ENCODE assay signal across 8 mouse cellular contexts in genomic region chr13:64161916-64162611, GRCm38 (mm10). TPM values are rescaled to one million over a fixed set of nuclear protein-coding genes. Genes with fewer than 3 reads are reported as not detected.
DNase-seq lines count a peak whose midpoint lies in the region; ATAC-seq and TF ChIP-seq lines count a peak whose summit lies in the region.

No protein-coding gene starts in this region.

- peaks cover 11% of the 10 kb centered on the region for H3K79me3 ChIP-seq in C2C12 (ENCODE audit: low read depth)

- no peak; the same call in 1 of the 2 replicates for TF ChIP-seq CTCF in heart, adult 2 months (IDR thresholded peaks at IDR 0.05)
- no peak for TF ChIP-seq CTCF in C2C12 (IDR thresholded peaks at IDR 0.05; ENCODE audit: control insufficient read depth, insufficient read depth, insufficient read length)
- TF ChIP-seq CTCF in liver, embryonic 14.5 days (IDR thresholded peaks at IDR 0.05; ENCODE audit: low read depth) = no peak

- H3K4me1 ChIP-seq in heart, adult 2 months (ENCODE audit: control insufficient read depth, insufficient read depth, low read length) = peaks cover 1% of the 10 kb centered on the region
- peaks cover 24% of the 10 kb centered on the region for H3K4me1 ChIP-seq in embryonic facial prominence, embryonic 10.5 days
- peaks cover 19% of the 10 kb centered on the region for H3K4me1 ChIP-seq in heart, embryonic 16.5 days (ENCODE audit: control insufficient read depth, insufficient read depth, low read length)
- H3K4me1 ChIP-seq in liver, embryonic 14.5 days (replicated peaks; ENCODE audit: control insufficient read depth in 2 of 2, insufficient read depth in 2 of 2, low read length in 1 of 2) = peaks cover 5 to 13% of the 10 kb centered on the region in 2 experiments; a peak in 3 of 4 replicates

- H3K9me3 ChIP-seq in embryonic facial prominence, embryonic 10.5 days = peaks cover 4% of the 10 kb centered on the region; the same call in 1 of the 2 replicates
- no peaks in the 10 kb centered on the region; the same call in 1 of the 2 replicates for H3K9me3 ChIP-seq in heart, embryonic 16.5 days (replicated peaks; ENCODE audit: control insufficient read depth, low read length)
- H3K9me3 ChIP-seq in liver, embryonic 14.5 days (ENCODE audit: control insufficient read depth, low read length) = no peaks in the 10 kb centered on the region

- H3K79me2 ChIP-seq in heart, adult 2 months (replicated peaks; ENCODE audit: control insufficient read depth, insufficient read depth, low read length) = no peaks in the 10 kb centered on the region
- peaks cover 24% of the 10 kb centered on the region for H3K79me2 ChIP-seq in C2C12 (ENCODE audit: control insufficient read depth, insufficient read depth)

- peak overlapping the region; percentile 78 for H3K27ac ChIP-seq in heart, adult 2 months
- peak overlapping the region; percentile 87 for H3K27ac ChIP-seq in embryonic facial prominence, embryonic 10.5 days (replicated peaks)
- H3K27ac ChIP-seq in heart, embryonic 16.5 days (ENCODE audit: low read length) = peak overlapping the region; percentile 89
- H3K27ac ChIP-seq in liver, embryonic 14.5 days = no peak overlapping the region

- intact Hi-C loops in heart, adult 2 months (cut with DNase I) = loop anchor here (1.0 to 10.0 kb wide), 4 partner anchors 9 to 597 kb away; partner anchors contain the start of genes Cdk20 and Zfp367

- H3K4me3 ChIP-seq in heart, adult 2 months = peak overlapping the region; percentile 86
- peak overlapping the region; percentile 63 for H3K4me3 ChIP-seq in C2C12 (ENCODE audit: insufficient read depth, poor library complexity, severe bottlenecking)
- peak overlapping the region; percentile 85 for H3K4me3 ChIP-seq in embryonic facial prominence, embryonic 10.5 days
- H3K4me3 ChIP-seq in heart, embryonic 16.5 days (ENCODE audit: low read length) = peak overlapping the region; percentile 79
- H3K4me3 ChIP-seq in liver, embryonic 14.5 days (ENCODE audit: insufficient read depth in 1 of 2, low read depth in 2 of 2, low read length in 2 of 2) = peak overlapping the region; percentile 58 to 67

- H3ac ChIP-seq in C2C12 (ENCODE audit: control insufficient read depth, insufficient read length, low read depth) = peak overlapping the region; percentile 91

- peak overlapping the region; percentile 96 for H3K4me2 ChIP-seq in heart, embryonic 16.5 days (ENCODE audit: low read depth, low read length)
- peak overlapping the region; percentile 98 for H3K4me2 ChIP-seq in liver, embryonic 14.5 days (ENCODE audit: low read depth)

- peak; percentile 56 for ATAC-seq in heart, embryonic 16.5 days (replicated peaks; ENCODE audit: extremely low read depth, insufficient read depth, low FRiP score)
- peak; percentile 66 for ATAC-seq in liver, embryonic 14.5 days (ENCODE audit: insufficient read depth)

- WGBS in heart, adult 2 months = under 1% methylated on average over 71 of the region's 71 CpGs
- under 1% methylated on average over 71 of the region's 71 CpGs for WGBS in embryonic facial prominence, embryonic 10.5 days
- under 1% methylated on average over 63 of the region's 71 CpGs for WGBS in heart, embryonic 16.5 days
- WGBS in liver, embryonic 14.5 days (ENCODE audit: insufficient replicate concordance) = under 1% methylated on average over 70 of the region's 71 CpGs

- no peaks in the 10 kb centered on the region for H3K36me3 ChIP-seq in heart, adult 2 months (ENCODE audit: control insufficient read depth, insufficient read depth, low read length)
- no peaks in the 10 kb centered on the region for H3K36me3 ChIP-seq in C2C12 (ENCODE audit: control insufficient read depth, insufficient read depth)
- H3K36me3 ChIP-seq in embryonic facial prominence, embryonic 10.5 days (replicated peaks) = peaks cover 17% of the 10 kb centered on the region
- H3K36me3 ChIP-seq in heart, embryonic 16.5 days (ENCODE audit: control insufficient read depth, insufficient read depth) = peaks cover 4% of the 10 kb centered on the region
- H3K36me3 ChIP-seq in liver, embryonic 14.5 days (replicated peaks; ENCODE audit: control insufficient read depth, insufficient read depth, low read depth) = no peaks in the 10 kb centered on the region

- no peak for TF ChIP-seq POLR2A in heart, adult 2 months (IDR thresholded peaks at IDR 0.05; ENCODE audit: insufficient read depth, low read depth, low read length)

- H3K9ac ChIP-seq in heart, adult 2 months (ENCODE audit: low read depth, low read length) = peak overlapping the region; percentile 98
- H3K9ac ChIP-seq in heart, embryonic 16.5 days (ENCODE audit: low read length) = peak overlapping the region; percentile 86
- peak overlapping the region; percentile 58 for H3K9ac ChIP-seq in liver, embryonic 14.5 days (replicated peaks)

- no peak for DNase-seq in heart, adult 2 months
- no peak for DNase-seq in heart, postnatal 4 days
- no peak for DNase-seq in embryonic facial prominence, embryonic 10.5 days (ENCODE audit: low spot score)
- DNase-seq in liver, embryonic 14.5 days (ENCODE audit: low read depth in 3 of 3, low spot score in 3 of 3) = no peak
- peak; percentile 47 for DNase-seq in right cerebral cortex, postnatal 4 days
- no peak for DNase-seq in B cell, adult 2 months

- TF ChIP-seq EP300 in heart, adult 2 months (IDR thresholded peaks at IDR 0.05; ENCODE audit: insufficient read depth, low read depth, low read length) = no peak
- TF ChIP-seq EP300 in liver, embryonic 14.5 days (IDR thresholded peaks at IDR 0.05; ENCODE audit: low read depth) = no peak

- no peaks in the 10 kb centered on the region for H3K27me3 ChIP-seq in heart, adult 2 months (ENCODE audit: control insufficient read depth, insufficient read depth, low read length)
- no peaks in the 10 kb centered on the region for H3K27me3 ChIP-seq in C2C12 (ENCODE audit: control insufficient read depth, insufficient read depth, insufficient read length)
- H3K27me3 ChIP-seq in embryonic facial prominence, embryonic 10.5 days (replicated peaks; ENCODE audit: low read depth, poor library complexity, severe bottlenecking) = peaks cover 31% of the 10 kb centered on the region
- H3K27me3 ChIP-seq in heart, embryonic 16.5 days (ENCODE audit: control insufficient read depth, insufficient read depth, low read length) = no peaks in the 10 kb centered on the region
- H3K27me3 ChIP-seq in liver, embryonic 14.5 days (ENCODE audit: control insufficient read depth, insufficient read depth, low read length) = peaks cover 15% of the 10 kb centered on the region

TF ChIP-seq in C2C12, 6 proteins besides CTCF, POLR2A, EP300 and RAD21:
- TF ChIP-seq CEBPB (IDR thresholded peaks at IDR 0.05; ENCODE audit: low read depth) (no peak), MYOG (IDR thresholded peaks at IDR 0.05; ENCODE audit: control insufficient read depth, extremely low read depth, insufficient read length) (no peak), FOSL1 (IDR thresholded peaks at IDR 0.05; ENCODE audit: insufficient read depth, low read length, poor library complexity, severe bottlenecking) (no peak), USF1 (IDR thresholded peaks at IDR 0.05; ENCODE audit: low read depth) (no peak), MAX (IDR thresholded peaks at IDR 0.05) (peak; percentile 41), MYOD1 (IDR thresholded peaks at IDR 0.05; ENCODE audit: control insufficient read depth, insufficient read length, low read depth) (no peak)
TF ChIP-seq in C2C12: peak in this region for 1.

RNA-seq across cellular contexts. Expression of gene Habp4, which starts 0.4 kb away (rescaled TPM):
- 10 to 100 TPM; 47.7 to 48.2 TPM for total RNA-seq in heart, adult 2 months (2021)
- 29.3 and 37.6 TPM in 2 replicates for polyA plus RNA-seq in heart, adult 2 months (2012; rRNA removed)
- 10 to 100 TPM; 63.7 to 64.7 TPM for total RNA-seq in heart, postnatal 4 days (2021)
- polyA plus RNA-seq in C2C12 (2012; fragmentation: generic; extraction: Trizol) = 19.1 TPM
- 17.4 and 19.5 TPM in 2 replicates for polyA plus RNA-seq in embryonic facial prominence, embryonic 10.5 days (2016; fragmentation: Nextera tagmentation; extraction: Ambion mirVana)
- 50.4 and 53.2 TPM in 2 replicates for polyA plus RNA-seq in heart, embryonic 16.5 days (2015; fragmentation: Nextera tagmentation; extraction: Ambion mirVana)
- 6.4 and 10.3 TPM in 2 replicates for polyA plus RNA-seq in liver, embryonic 14.5 days (2012; rRNA removed)
- polyA plus RNA-seq in liver, embryonic 14.5 days (2014; fragmentation: Nextera tagmentation; extraction: Ambion mirVana) = 7.7 and 9.7 TPM in 2 replicates

RNA-seq across cellular contexts. Expression of gene Zfp367, which starts 9.1 kb away (rescaled TPM):
- total RNA-seq in heart, adult 2 months (2021) = 10 to 100 TPM; 20.9 to 23.0 TPM
- 14.4 and 27.1 TPM in 2 replicates for polyA plus RNA-seq in heart, adult 2 months (2012; rRNA removed)
- total RNA-seq in heart, postnatal 4 days (2021) = 10 to 100 TPM; 46.8 to 50.8 TPM
- 7.1 TPM for polyA plus RNA-seq in C2C12 (2012; fragmentation: generic; extraction: Trizol)
- 13.5 and 14.0 TPM in 2 replicates for polyA plus RNA-seq in embryonic facial prominence, embryonic 10.5 days (2016; fragmentation: Nextera tagmentation; extraction: Ambion mirVana)
- 27.7 and 29.6 TPM in 2 replicates for polyA plus RNA-seq in heart, embryonic 16.5 days (2015; fragmentation: Nextera tagmentation; extraction: Ambion mirVana)
- polyA plus RNA-seq in liver, embryonic 14.5 days (2012; rRNA removed) = 11.7 and 15.2 TPM in 2 replicates
- polyA plus RNA-seq in liver, embryonic 14.5 days (2014; fragmentation: Nextera tagmentation; extraction: Ambion mirVana) = 23.5 and 26.5 TPM in 2 replicates

RNA-seq across cellular contexts. Expression of gene Slc35d2, which starts 32.9 kb away (rescaled TPM):
- total RNA-seq in heart, adult 2 months (2021) = 1 to 10 TPM; 1.3 to 1.6 TPM
- polyA plus RNA-seq in heart, adult 2 months (2012; rRNA removed) = 1.7 and 3.1 TPM in 2 replicates
- total RNA-seq in heart, postnatal 4 days (2021) = 1 to 10 TPM; 3.2 to 3.3 TPM
- polyA plus RNA-seq in C2C12 (2012; fragmentation: generic; extraction: Trizol) = 2.1 TPM
- polyA plus RNA-seq in embryonic facial prominence, embryonic 10.5 days (2016; fragmentation: Nextera tagmentation; extraction: Ambion mirVana) = 2.5 and 3.2 TPM in 2 replicates
- 4.1 and 5.2 TPM in 2 replicates for polyA plus RNA-seq in heart, embryonic 16.5 days (2015; fragmentation: Nextera tagmentation; extraction: Ambion mirVana)
- polyA plus RNA-seq in liver, embryonic 14.5 days (2012; rRNA removed) = 3.3 and 3.7 TPM in 2 replicates
- polyA plus RNA-seq in liver, embryonic 14.5 days (2014; fragmentation: Nextera tagmentation; extraction: Ambion mirVana) = 6.7 and 7.2 TPM in 2 replicates
